Mouse (Mus musculus) kidney, embryonic 15.5 days (tissue): ENCODE measurements around the gene Dnajc17. TPM values are rescaled to one million over a fixed set of nuclear protein-coding genes. Genes with fewer than 3 reads are reported as not detected.
A peak's percentile ranks its signal among the peaks of the same experiment; 100 is the strongest.

ENCODE experiments used
- ATAC-seq: fragments of 200-750 bp; cut with Nextera tagmentation; replicated peaks from 2 replicates; pipeline ENCODE4 v1.8.0; 2017; ENCODE audit warnings: moderate TSS enrichment; ENCODE audit not compliant: low FRiP score
- H3K27ac ChIP-seq: fragments of 300-500 bp; sonication (generic); 2 replicates; pipeline ENCODE4 v1.5.1; 2015; ENCODE audit warnings: mild to moderate bottlenecking, inconsistent platforms
- H3K27me3 ChIP-seq: fragments of 300-500 bp; sonication (generic); 2 replicates; pipeline ENCODE4 v1.6.1; 2015; ENCODE audit warnings: inconsistent platforms
- H3K36me3 ChIP-seq: fragments of 300-500 bp; sonication (generic); 2 replicates; pipeline ENCODE4 v1.6.1; 2015; ENCODE audit warnings: inconsistent platforms
- H3K4me1 ChIP-seq: fragments of 300-500 bp; sonication (generic); 2 replicates; pipeline ENCODE4 v1.6.1; 2015; ENCODE audit warnings: inconsistent platforms
- H3K4me2 ChIP-seq: fragments of 300-500 bp; sonication (generic); 2 replicates; pipeline ENCODE4 v1.6.1; 2015; ENCODE audit warnings: moderate library complexity, mild to moderate bottlenecking, inconsistent platforms
- H3K4me3 ChIP-seq: fragments of 300-500 bp; sonication (generic); replicated peaks from 2 replicates; pipeline ENCODE4 v1.5.1; 2015; ENCODE audit warnings: mild to moderate bottlenecking, inconsistent platforms
- H3K9ac ChIP-seq: fragments of 300-500 bp; sonication (generic); 2 replicates; pipeline ENCODE4 v1.6.1; 2015; ENCODE audit warnings: mild to moderate bottlenecking, inconsistent platforms
- H3K9me3 ChIP-seq: fragments of 300-500 bp; sonication (generic); replicated peaks from 2 replicates; pipeline ENCODE4 v1.6.1; 2016; ENCODE audit warnings: inconsistent platforms
- WGBS: fragments of 180-500 bp; shearing (Covaris S2); methylation state at CpG from one replicate; pipeline ENCODE4 v1.1.7; 2015; ENCODE audit warnings: mixed read lengths; 5-methylcytosine and 5-hydroxymethylcytosine counted together
- polyA plus RNA-seq: library from polyadenylated mRNA; unstranded; fragments of >200 nt; fragmentation: Nextera tagmentation; extraction: Ambion mirVana; gene quantifications from 2 replicates; pipeline ENCODE4 v1.2.1, GENCODE M21; 2015

Dnajc17 gene
- polyA plus RNA-seq, 1 experiment from 2014 or later: 21.9 TPM

DNA sequence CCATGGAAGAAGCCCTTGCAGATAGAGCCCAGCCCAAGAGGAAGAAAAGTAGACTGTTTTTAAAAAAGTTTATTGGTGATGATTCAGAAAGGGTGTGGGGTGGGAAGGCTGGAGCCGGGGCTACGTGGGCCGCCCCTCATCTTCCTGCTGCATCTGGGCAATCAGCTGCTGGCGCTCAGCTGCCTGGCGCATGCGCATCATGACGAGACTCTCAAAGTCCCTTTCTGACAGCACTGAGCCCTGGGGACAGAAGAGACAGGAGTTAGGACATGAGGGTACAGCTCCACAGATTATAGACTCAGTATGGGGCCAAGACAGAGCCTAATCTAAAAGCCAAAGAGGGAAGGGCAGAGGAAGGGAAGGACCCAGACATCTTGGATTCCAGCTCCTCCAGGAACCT is 36.1 kb downstream of the Dnajc17 start:
- Histone ChIP-seq H3K4me2 (peak overlapping the region; percentile 43; the same call in 1 of the 2 replicates), H3K4me1 (peaks cover 50% of the 10 kb centered on the region), H3K27me3 (peaks cover 8% of the 10 kb centered on the region), H3K27ac (peak overlapping the region; percentile 81), H3K9ac (0 out of 2 replicates have a peak overlapping the region, but pooled peaks have one; percentile 8), H3K36me3 (peaks cover 7% of the 10 kb centered on the region; the same call in 1 of the 2 replicates), H3K4me3 (no peak overlapping the region), H3K9me3 (no peaks in the 10 kb centered on the region)
- no peak for ATAC-seq
- WGBS: 89% methylated on average over 7 of the region's 7 CpGs

DNA sequence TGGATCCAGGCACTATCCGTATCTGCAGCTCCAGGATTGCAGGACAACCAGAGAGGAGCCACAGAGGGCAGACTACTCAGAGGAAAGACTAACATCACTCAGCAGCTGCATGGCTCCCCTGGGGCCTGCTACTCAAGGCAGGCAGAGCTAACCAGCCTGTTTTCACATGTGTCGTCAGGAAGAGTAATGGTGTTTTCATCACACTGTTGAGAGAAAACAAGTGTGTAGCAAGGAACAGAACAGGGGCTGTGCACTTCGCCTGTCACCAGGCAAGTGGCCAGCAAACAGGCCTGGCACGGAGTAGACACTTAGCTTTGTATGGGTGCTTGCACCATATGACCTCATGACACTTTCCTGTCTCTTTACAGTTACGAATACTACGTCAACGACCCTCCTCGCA is 37.0 kb downstream of the Dnajc17 start:
- H3K4me3 ChIP-seq: no peak overlapping the region
- no peak overlapping the region for H3K4me2 ChIP-seq
- H3K9me3 ChIP-seq: no peaks in the 10 kb centered on the region
- peaks cover 59% of the 10 kb centered on the region for H3K4me1 ChIP-seq
- no peak for ATAC-seq
- H3K9ac ChIP-seq: no peak overlapping the region
- 49% methylated on average over 8 of the region's 8 CpGs for WGBS
- no peaks in the 10 kb centered on the region; the same call in 1 of the 2 replicates for H3K36me3 ChIP-seq
- H3K27me3 ChIP-seq: peaks cover 17% of the 10 kb centered on the region
- no peak overlapping the region for H3K27ac ChIP-seq

DNA sequence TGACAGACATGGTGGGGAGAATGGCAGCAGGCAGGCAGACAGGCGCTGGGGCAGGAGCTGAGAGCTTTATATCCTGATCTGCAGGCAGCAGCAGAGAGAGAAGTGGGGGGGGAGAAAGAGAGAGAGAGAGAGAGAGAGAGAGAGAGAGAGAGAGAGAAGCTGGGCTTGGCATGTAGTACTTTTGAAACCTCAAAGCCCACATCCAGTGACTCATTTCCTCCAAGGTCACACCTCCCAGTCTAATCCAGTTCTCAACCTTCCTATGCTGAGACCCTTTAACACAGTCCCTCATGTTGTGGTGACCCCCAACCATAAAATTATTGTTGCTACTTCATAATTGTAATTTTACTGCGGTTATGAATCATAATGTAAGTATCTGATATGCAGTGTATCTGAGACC is 38.3 kb downstream of the Dnajc17 start:
- Histone ChIP-seq H3K4me1 (peaks cover 58% of the 10 kb centered on the region), H3K27me3 (peaks cover 27% of the 10 kb centered on the region), H3K9ac (no peak overlapping the region), H3K4me3 (no peak overlapping the region), H3K27ac (no peak overlapping the region), H3K4me2 (no peak overlapping the region), H3K36me3 (no peaks in the 10 kb centered on the region), H3K9me3 (no peaks in the 10 kb centered on the region)
- ATAC-seq: no peak
- WGBS: 92% methylated on average over 2 of the region's 2 CpGs

DNA sequence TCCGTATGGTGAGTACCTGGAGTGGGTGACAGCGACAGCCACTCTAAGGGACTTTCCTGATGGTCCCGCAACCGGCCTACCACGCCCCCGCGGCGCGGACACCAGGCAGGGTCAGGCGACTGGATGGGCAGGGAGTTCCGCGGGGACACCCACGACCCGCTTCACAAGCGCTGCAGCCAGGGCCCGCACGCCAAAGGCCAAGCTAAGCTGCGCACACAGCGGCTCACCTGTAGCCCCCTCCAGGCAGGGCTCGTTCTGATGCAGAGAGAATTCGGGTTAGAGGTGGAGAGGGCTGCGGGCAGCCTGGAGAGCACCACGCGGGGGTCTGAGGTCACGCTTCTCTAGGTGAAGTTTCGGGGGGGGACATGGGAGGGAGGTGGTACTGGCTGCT is 40.7 kb downstream of the Dnajc17 start:
- H3K4me3 ChIP-seq: peak overlapping the region; percentile 56
- H3K27me3 ChIP-seq: peaks cover 27% of the 10 kb centered on the region
- no peak overlapping the region for H3K27ac ChIP-seq
- H3K36me3 ChIP-seq: no peaks in the 10 kb centered on the region
- peak overlapping the region; percentile 42 for H3K9ac ChIP-seq
- H3K4me1 ChIP-seq: peaks cover 34% of the 10 kb centered on the region
- peak; percentile 16 for ATAC-seq
- peak overlapping the region; percentile 99 for H3K4me2 ChIP-seq
- WGBS: 4% methylated on average over 26 of the region's 26 CpGs
- H3K9me3 ChIP-seq: no peaks in the 10 kb centered on the region

DNA sequence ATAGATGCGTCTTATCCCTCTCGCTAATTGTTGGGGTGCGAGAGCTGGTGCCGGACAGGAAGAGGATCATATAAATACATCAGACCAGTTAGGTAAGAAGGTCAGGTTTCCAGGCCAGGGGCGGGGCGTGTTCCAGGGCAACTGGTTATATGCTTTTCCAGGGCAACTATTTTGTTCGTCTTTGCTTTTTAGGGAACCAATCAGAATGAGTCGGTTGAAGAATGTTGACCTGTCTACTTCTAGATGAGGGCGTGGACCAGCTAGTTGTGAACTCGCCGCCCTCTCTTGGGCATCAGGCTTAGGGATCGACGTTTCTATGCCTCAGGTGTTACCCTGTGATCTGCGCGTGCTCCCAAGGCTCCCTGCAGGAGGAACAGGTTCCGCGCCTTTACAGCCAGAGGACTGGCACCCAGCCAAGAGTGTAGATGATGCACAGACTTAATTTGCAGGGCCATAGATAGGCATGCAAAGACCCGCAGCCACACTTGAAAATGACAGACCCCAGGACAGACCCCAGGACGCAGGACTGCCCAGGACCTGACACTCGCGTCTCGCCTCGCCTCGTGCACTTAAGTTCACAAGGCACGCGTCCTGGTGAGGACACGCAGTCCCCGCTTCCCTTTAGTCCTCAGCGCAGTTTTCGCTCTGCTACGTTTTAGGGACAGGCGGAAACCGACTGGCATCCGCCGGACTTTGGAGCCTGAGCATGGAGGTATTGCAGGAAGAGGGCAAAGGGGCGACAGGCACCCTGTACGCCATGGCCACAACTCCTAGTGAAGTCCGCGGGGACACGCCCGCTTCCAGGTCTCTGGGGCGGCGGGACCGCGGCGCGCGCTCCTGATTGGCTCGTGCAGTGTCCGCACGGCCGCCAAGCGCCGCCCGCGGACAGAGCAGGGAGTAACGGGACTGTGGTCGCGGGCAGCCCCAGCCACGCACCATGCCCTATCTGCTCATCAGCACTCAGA is 41.4 kb downstream of the Dnajc17 start, which contains the start of gene Gchfr:
Gene Gchfr (plus strand): TSS at position 873 of the 965 bp plus-strand sequence.
- peak within 1 kb of the TSS; percentile 42 for H3K9ac ChIP-seq
- 0 out of 2 replicates have a peak within 1 kb of the TSS, but pooled peaks have one; percentile 41 for H3K27ac ChIP-seq
- H3K9me3 ChIP-seq: no peaks in the 10 kb centered on the region
- no peaks in the 10 kb centered on the region for H3K36me3 ChIP-seq
- peaks cover 27% of the 10 kb centered on the region for H3K4me1 ChIP-seq
- peaks cover 27% of the 10 kb centered on the region for H3K27me3 ChIP-seq
- H3K4me2 ChIP-seq: peak within 1 kb of the TSS; percentile 99
- WGBS: under 1% methylated on average over 60 of the region's 60 CpGs
- H3K4me3 ChIP-seq: peak within 1 kb of the TSS; percentile 56
- ATAC-seq: peak; percentile 86

DNA sequence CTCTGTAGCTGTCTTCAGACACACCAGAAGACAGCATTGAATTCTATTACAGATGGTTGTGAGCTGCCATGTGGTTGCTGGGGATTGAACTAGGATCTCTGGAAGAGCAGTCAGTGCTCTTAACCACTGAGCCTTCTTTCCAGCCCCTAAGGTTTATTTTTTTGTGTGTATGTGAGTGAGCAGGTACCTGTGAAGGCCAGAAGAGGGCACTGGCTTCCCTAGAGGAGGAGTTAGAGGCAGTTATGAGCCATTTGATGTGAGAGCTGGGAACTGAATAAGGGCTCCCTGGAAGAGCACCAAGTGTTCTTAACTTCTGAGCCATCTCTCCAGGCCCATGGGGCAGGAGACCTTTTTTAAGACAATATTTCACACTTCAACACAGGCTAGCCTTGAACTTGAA is 43.2 kb downstream of the Dnajc17 start:
- H3K9ac ChIP-seq: no peak overlapping the region
- H3K36me3 ChIP-seq: no peaks in the 10 kb centered on the region
- H3K4me3 ChIP-seq: no peak overlapping the region
- H3K27ac ChIP-seq: no peak overlapping the region
- peaks cover 17% of the 10 kb centered on the region for H3K4me1 ChIP-seq
- H3K4me2 ChIP-seq: no peak overlapping the region
- ATAC-seq: no peak
- no peaks in the 10 kb centered on the region for H3K9me3 ChIP-seq
- H3K27me3 ChIP-seq: peaks cover 31% of the 10 kb centered on the region

DNA sequence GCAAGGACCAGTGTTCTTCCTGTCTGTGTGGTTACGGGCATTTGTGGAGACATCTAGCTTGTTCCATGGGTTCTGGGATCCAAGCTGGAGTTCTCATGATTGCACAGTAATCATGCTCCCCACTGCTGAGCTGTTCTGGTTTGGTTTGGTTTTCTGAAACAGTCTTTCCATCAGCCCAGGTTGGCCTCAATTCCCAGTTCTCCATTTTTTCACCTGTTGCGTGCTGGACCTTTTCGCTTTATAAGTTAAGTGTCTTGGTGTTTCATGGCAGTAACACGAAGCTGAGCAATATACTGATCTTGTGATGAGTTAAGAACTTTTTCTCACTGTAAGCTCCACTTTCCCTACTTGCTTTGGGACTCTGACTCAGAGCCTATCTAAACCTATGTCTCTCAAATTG is 44.6 kb downstream of the Dnajc17 start:
- 89% methylated on average over 4 of the region's 4 CpGs for WGBS
- Histone ChIP-seq H3K4me1 (peaks cover 17% of the 10 kb centered on the region), H3K27me3 (peaks cover 31% of the 10 kb centered on the region), H3K4me2 (no peak overlapping the region), H3K27ac (no peak overlapping the region), H3K9ac (no peak overlapping the region), H3K4me3 (no peak overlapping the region), H3K36me3 (no peaks in the 10 kb centered on the region), H3K9me3 (no peaks in the 10 kb centered on the region)
- ATAC-seq: no peak

DNA sequence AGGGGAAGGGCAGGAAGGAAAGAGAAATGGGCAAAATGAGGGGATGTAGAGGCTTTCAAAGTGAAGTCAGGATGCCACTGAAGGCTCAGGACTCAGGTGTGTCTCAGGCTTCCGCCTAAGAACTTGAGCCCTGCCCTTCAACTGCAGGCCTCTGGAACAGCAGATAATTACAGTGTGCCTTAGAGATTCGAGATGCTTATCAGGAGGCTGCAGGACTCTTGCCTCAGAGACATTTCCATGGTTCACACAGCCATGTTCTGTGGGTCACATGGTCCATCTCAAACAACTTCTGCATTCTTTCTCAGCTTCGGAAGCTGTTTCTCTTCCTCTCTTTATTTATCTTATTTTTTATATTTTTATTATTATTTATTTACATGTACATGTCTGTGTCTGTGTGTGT is 45.5 kb downstream of the Dnajc17 start:
- Histone ChIP-seq H3K4me2 (no peak overlapping the region), H3K4me1 (peaks cover 16% of the 10 kb centered on the region), H3K9ac (no peak overlapping the region), H3K9me3 (no peaks in the 10 kb centered on the region), H3K4me3 (no peak overlapping the region), H3K27me3 (peaks cover 29% of the 10 kb centered on the region), H3K36me3 (no peaks in the 10 kb centered on the region), H3K27ac (no peak overlapping the region)
- WGBS: 58% methylated on average over 3 of the region's 3 CpGs
- no peak for ATAC-seq

DNA sequence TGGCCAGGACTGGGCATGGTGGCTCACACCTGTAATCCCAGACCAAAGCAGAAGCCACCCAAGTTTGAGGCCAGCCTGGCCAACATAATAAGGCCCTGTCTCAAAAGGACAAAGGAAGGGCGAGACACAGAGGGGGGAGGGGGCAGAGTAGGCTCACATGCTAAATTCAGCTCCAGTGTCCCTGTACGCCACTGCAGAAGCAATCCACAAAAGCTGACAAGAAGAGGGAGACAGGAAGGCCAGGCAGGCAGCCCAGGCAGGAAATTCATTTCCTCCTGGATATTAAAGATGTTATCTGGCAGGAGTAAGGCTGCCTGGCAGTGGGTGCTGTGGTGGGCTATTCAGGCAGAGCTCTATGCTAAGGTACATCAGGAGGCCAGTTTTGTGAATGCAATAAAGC is 47.3 kb downstream of the Dnajc17 start:
- Histone ChIP-seq H3K4me2 (no peak overlapping the region), H3K4me1 (peaks cover 5% of the 10 kb centered on the region), H3K27me3 (peaks cover 13% of the 10 kb centered on the region), H3K36me3 (no peaks in the 10 kb centered on the region), H3K27ac (peak overlapping the region; percentile 59), H3K4me3 (no peak overlapping the region), H3K9me3 (no peaks in the 10 kb centered on the region), H3K9ac (no peak overlapping the region)
- no peak for ATAC-seq
- 39% methylated on average over 2 of the region's 2 CpGs for WGBS

DNA sequence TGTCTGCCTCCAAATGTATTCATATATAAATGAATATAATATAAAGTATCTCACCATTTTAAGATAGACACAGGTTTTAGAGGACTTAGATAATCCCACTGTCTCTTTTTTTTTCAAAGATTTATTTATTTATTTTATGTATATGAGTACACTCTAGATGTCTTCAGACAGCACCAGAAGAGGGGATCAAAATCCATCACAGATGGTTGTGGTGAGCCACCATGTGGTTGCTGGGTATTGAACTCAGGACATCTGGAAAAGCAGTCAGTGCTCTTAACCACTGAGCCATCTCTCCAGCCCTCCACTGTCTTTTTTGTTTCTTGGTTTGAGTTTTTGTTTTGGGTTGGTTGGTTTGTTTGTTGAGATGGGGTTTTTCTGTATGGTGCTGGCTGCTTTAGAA is 50.8 kb downstream of the Dnajc17 start:
- peaks cover 16% of the 10 kb centered on the region for H3K36me3 ChIP-seq
- H3K27ac ChIP-seq: no peak overlapping the region
- H3K9ac ChIP-seq: no peak overlapping the region
- H3K4me3 ChIP-seq: no peak overlapping the region
- H3K4me2 ChIP-seq: peak overlapping the region; percentile 88; the same call in 1 of the 2 replicates
- H3K4me1 ChIP-seq: peaks cover 18% of the 10 kb centered on the region
- no peak for ATAC-seq
- no peaks in the 10 kb centered on the region for H3K9me3 ChIP-seq
- 0 out of 2 replicates have a peak, but pooled peaks cover 4% of the 10 kb centered on the region for H3K27me3 ChIP-seq

DNA sequence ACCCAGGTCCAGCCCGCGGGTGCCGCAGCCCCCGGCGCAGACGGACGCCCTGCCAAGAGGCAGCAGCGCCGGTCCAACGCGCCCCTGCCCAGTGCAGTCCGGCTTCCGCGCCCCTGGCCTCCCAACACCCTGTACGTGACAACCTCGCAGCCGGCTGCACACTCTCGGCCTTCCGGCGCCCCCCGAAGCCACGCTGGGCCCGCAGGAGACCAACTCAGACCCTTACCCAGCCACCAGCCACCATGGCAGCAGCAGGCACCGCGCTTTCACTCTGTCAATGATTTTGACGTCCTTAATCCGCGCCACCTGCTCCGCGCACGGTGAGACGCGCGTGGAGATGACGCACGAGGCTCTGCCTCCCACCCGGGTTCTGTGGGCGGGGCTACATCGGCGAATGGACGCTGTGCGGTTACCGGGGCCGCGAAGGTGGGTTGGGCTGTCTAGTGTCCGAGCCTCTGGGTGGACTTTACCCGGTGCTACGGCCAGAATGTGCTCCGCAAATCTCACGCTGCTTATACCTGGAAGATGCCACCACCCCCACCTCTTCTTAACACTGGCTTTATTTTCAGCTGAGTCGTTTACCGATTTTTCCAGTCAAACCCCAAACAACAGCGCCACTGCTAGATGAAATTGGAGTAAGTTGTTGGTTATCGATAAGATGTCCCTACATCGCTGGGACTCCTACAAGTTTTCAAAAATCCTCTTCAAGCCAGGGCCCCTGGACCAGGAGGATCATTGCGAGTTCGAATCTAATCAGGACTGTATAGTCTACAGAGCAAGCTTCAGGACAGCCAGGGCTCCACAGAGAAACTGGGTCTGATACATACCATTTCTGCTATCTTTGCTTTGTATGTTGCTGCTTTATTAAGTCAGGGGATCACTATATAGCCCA is 51.7 kb downstream of the Dnajc17 start, which contains the start of gene Rmdn3:
Gene Rmdn3 (minus strand): TSS at position 354 of the 892 bp plus-strand sequence.
- peaks cover 25% of the 10 kb centered on the region for H3K36me3 ChIP-seq
- H3K9ac ChIP-seq: peak within 1 kb of the TSS; percentile 86
- no peaks in the 10 kb centered on the region for H3K9me3 ChIP-seq
- H3K27ac ChIP-seq: peak within 1 kb of the TSS; percentile 75
- ATAC-seq: peak; percentile 88
- 0 out of 2 replicates have a peak, but pooled peaks cover 3% of the 10 kb centered on the region for H3K27me3 ChIP-seq
- WGBS: 1% methylated on average over 57 of the region's 57 CpGs
- H3K4me1 ChIP-seq: peaks cover 18% of the 10 kb centered on the region
- H3K4me2 ChIP-seq: peak within 1 kb of the TSS; percentile 88
- peak within 1 kb of the TSS; percentile 94 for H3K4me3 ChIP-seq
